Mouse (Mus musculus): ENCODE data around the gene Armc6. TPM values are rescaled to one million over a fixed set of nuclear protein-coding genes. Genes with fewer than 3 reads are reported as not detected.

Gene Armc6
- polyA plus RNA-seq, 1 experiment from 2014 or later = 30.5 TPM

GRCm38 (mm10) chr8:70268311-70268710 is 34.0 kb upstream of the Armc6 start:
- Histone ChIP-seq H3K9ac (no peak overlapping the region), H3K36me3 (peaks cover 23% of the 10 kb centered on the region), H3K9me3 (replicated peaks) (no peaks in the 10 kb centered on the region), H3K4me3 (replicated peaks) (no peak overlapping the region), H3K4me2 (replicated peaks) (no peak overlapping the region), H3K27me3 (no peaks in the 10 kb centered on the region), H3K27ac (replicated peaks) (peak overlapping the region; percentile 9; the same call in 1 of the 2 replicates), H3K4me1 (peaks cover 6% of the 10 kb centered on the region; the same call in 1 of the 2 replicates)
- 54% methylated on average over 5 of the region's 5 CpGs for WGBS
- ATAC-seq (ENCODE audit: insufficient number of reproducible peaks, low FRiP score, low TSS enrichment, low read depth) = 0 out of 2 replicates have a peak, but pooled peaks have one; percentile 15

GRCm38 (mm10) chr8:70267674-70268073 is 33.4 kb upstream of the Armc6 start:
- Histone ChIP-seq H3K9ac (no peak overlapping the region), H3K4me1 (peaks cover 6% of the 10 kb centered on the region; the same call in 1 of the 2 replicates), H3K27me3 (no peaks in the 10 kb centered on the region), H3K4me3 (replicated peaks) (no peak overlapping the region), H3K27ac (replicated peaks) (no peak overlapping the region), H3K9me3 (replicated peaks) (no peaks in the 10 kb centered on the region), H3K4me2 (replicated peaks) (no peak overlapping the region), H3K36me3 (peaks cover 29% of the 10 kb centered on the region)
- no peak for ATAC-seq (ENCODE audit: insufficient number of reproducible peaks, low FRiP score, low TSS enrichment, low read depth)
- 87% methylated on average over 3 of the region's 3 CpGs for WGBS

GRCm38 (mm10) chr8:70259043-70259442 is 24.8 kb upstream of the Armc6 start:
- Histone ChIP-seq H3K4me2 (replicated peaks) (no peak overlapping the region), H3K27me3 (no peaks in the 10 kb centered on the region), H3K27ac (replicated peaks) (no peak overlapping the region), H3K4me1 (no peaks in the 10 kb centered on the region), H3K36me3 (peaks cover 99% of the 10 kb centered on the region), H3K9me3 (replicated peaks) (no peaks in the 10 kb centered on the region), H3K9ac (no peak overlapping the region), H3K4me3 (replicated peaks) (no peak overlapping the region)
- no peak for ATAC-seq (ENCODE audit: insufficient number of reproducible peaks, low FRiP score, low TSS enrichment, low read depth)
- 91% methylated on average over 2 of the region's 2 CpGs for WGBS

- no peak for ATAC-seq (ENCODE audit: insufficient number of reproducible peaks, low FRiP score, low TSS enrichment, low read depth)
Observed at GRCm38 (mm10) chr8:70258600-70258999, 24.3 kb upstream of the Armc6 start.

GRCm38 (mm10) chr8:70257456-70257855 is 23.2 kb upstream of the Armc6 start:
- no peak overlapping the region for H3K4me3 ChIP-seq (replicated peaks)
- ATAC-seq (ENCODE audit: insufficient number of reproducible peaks, low FRiP score, low TSS enrichment, low read depth) = no peak
- H3K4me2 ChIP-seq (replicated peaks) = no peak overlapping the region
- H3K27me3 ChIP-seq = no peaks in the 10 kb centered on the region
- H3K36me3 ChIP-seq = peaks cover 99% of the 10 kb centered on the region
- WGBS = 85% methylated on average over 3 of the region's 3 CpGs
- no peak overlapping the region for H3K27ac ChIP-seq (replicated peaks)
- H3K9ac ChIP-seq = no peak overlapping the region
- H3K4me1 ChIP-seq = no peaks in the 10 kb centered on the region
- no peaks in the 10 kb centered on the region for H3K9me3 ChIP-seq (replicated peaks)

More at GRCm38 (mm10) chr8:70258600-70258999, 24.3 kb upstream of the Armc6 start:
- Histone ChIP-seq H3K4me3 (replicated peaks) (no peak overlapping the region), H3K27ac (replicated peaks) (no peak overlapping the region), H3K9me3 (replicated peaks) (no peaks in the 10 kb centered on the region), H3K4me1 (no peaks in the 10 kb centered on the region), H3K4me2 (replicated peaks) (no peak overlapping the region), H3K27me3 (no peaks in the 10 kb centered on the region), H3K9ac (no peak overlapping the region), H3K36me3 (peaks cover 99% of the 10 kb centered on the region)
- 96% methylated on average over 5 of the region's 5 CpGs for WGBS

- Histone ChIP-seq H3K27me3 (no peaks in the 10 kb centered on the region), H3K36me3 (peaks cover 98% of the 10 kb centered on the region), H3K9me3 (replicated peaks) (no peaks in the 10 kb centered on the region), H3K4me2 (replicated peaks) (no peak overlapping the region), H3K4me3 (replicated peaks) (no peak overlapping the region), H3K27ac (replicated peaks) (no peak overlapping the region), H3K4me1 (no peaks in the 10 kb centered on the region), H3K9ac (no peak overlapping the region)
- ATAC-seq (ENCODE audit: insufficient number of reproducible peaks, low FRiP score, low TSS enrichment, low read depth) = no peak
- 78% methylated on average over 1 of the region's 1 CpGs for WGBS
Observed at GRCm38 (mm10) chr8:70254628-70255027, 20.4 kb upstream of the Armc6 start.

GRCm38 (mm10) chr8:70247841-70248240 is 13.6 kb upstream of the Armc6 start:
- Histone ChIP-seq H3K9me3 (replicated peaks) (no peaks in the 10 kb centered on the region), H3K36me3 (peaks cover 88% of the 10 kb centered on the region), H3K4me3 (replicated peaks) (no peak overlapping the region), H3K4me1 (no peaks in the 10 kb centered on the region), H3K27ac (replicated peaks) (no peak overlapping the region), H3K9ac (no peak overlapping the region), H3K4me2 (replicated peaks) (no peak overlapping the region), H3K27me3 (no peaks in the 10 kb centered on the region)
- ATAC-seq (ENCODE audit: insufficient number of reproducible peaks, low FRiP score, low TSS enrichment, low read depth) = no peak
- WGBS = 85% methylated on average over 3 of the region's 3 CpGs

- ATAC-seq (ENCODE audit: insufficient number of reproducible peaks, low FRiP score, low TSS enrichment, low read depth) = no peak
- no peaks in the 10 kb centered on the region for H3K27me3 ChIP-seq
- no peak overlapping the region for H3K9ac ChIP-seq
- H3K36me3 ChIP-seq = peaks cover 87% of the 10 kb centered on the region
- no peak overlapping the region for H3K4me2 ChIP-seq (replicated peaks)
- no peaks in the 10 kb centered on the region for H3K9me3 ChIP-seq (replicated peaks)
- 79% methylated on average over 6 of the region's 6 CpGs for WGBS
- H3K4me3 ChIP-seq (replicated peaks) = no peak overlapping the region
- H3K27ac ChIP-seq (replicated peaks) = no peak overlapping the region
- no peaks in the 10 kb centered on the region for H3K4me1 ChIP-seq
Observed at GRCm38 (mm10) chr8:70246622-70247021, 12.4 kb upstream of the Armc6 start.

GRCm38 (mm10) chr8:70240642-70241041 is 6.4 kb upstream of the Armc6 start:
- Histone ChIP-seq H3K9me3 (replicated peaks) (no peaks in the 10 kb centered on the region), H3K4me2 (replicated peaks) (no peak overlapping the region), H3K4me3 (replicated peaks) (no peak overlapping the region), H3K4me1 (peaks cover 5% of the 10 kb centered on the region), H3K27me3 (no peaks in the 10 kb centered on the region), H3K36me3 (peaks cover 79% of the 10 kb centered on the region), H3K27ac (replicated peaks) (no peak overlapping the region), H3K9ac (no peak overlapping the region)
- no peak; the same call in 1 of the 2 replicates for ATAC-seq (ENCODE audit: insufficient number of reproducible peaks, low FRiP score, low TSS enrichment, low read depth)
- WGBS = 74% methylated on average over 5 of the region's 5 CpGs

GRCm38 (mm10) chr8:70237842-70238241 is 3.6 kb upstream of the Armc6 start:
- Histone ChIP-seq H3K27ac (replicated peaks) (no peak overlapping the region), H3K9ac (no peak overlapping the region), H3K4me2 (replicated peaks) (no peak overlapping the region), H3K36me3 (peaks cover 59% of the 10 kb centered on the region), H3K27me3 (no peaks in the 10 kb centered on the region), H3K4me3 (replicated peaks) (no peak overlapping the region), H3K9me3 (replicated peaks) (no peaks in the 10 kb centered on the region), H3K4me1 (peaks cover 16% of the 10 kb centered on the region)
- 88% methylated on average over 2 of the region's 2 CpGs for WGBS
- ATAC-seq (ENCODE audit: insufficient number of reproducible peaks, low FRiP score, low TSS enrichment, low read depth) = no peak

GRCm38 (mm10) chr8:70234781-70235128 is 489 bp upstream of the Armc6 start:
- peaks cover 16% of the 10 kb centered on the region for H3K4me1 ChIP-seq
- no peaks in the 10 kb centered on the region for H3K9me3 ChIP-seq (replicated peaks)
- peak overlapping the region; percentile 93 for H3K4me2 ChIP-seq (replicated peaks)
- H3K27ac ChIP-seq (replicated peaks) = peak overlapping the region; percentile 97
- no peak for ATAC-seq (ENCODE audit: insufficient number of reproducible peaks, low FRiP score, low TSS enrichment, low read depth)
- H3K4me3 ChIP-seq (replicated peaks) = peak overlapping the region; percentile 89
- peaks cover 43% of the 10 kb centered on the region for H3K36me3 ChIP-seq
- peak overlapping the region; percentile 78 for H3K9ac ChIP-seq
- WGBS = 0% methylated on average over 15 of the region's 15 CpGs
- no peaks in the 10 kb centered on the region for H3K27me3 ChIP-seq

GRCm38 (mm10) chr8:70233606-70234005 is 660 bp downstream of the Armc6 start:
- Histone ChIP-seq H3K9ac (peak overlapping the region; percentile 71), H3K27ac (replicated peaks) (peak overlapping the region; percentile 97; the same call in 1 of the 2 replicates), H3K4me2 (replicated peaks) (peak overlapping the region; percentile 93), H3K4me3 (replicated peaks) (peak overlapping the region; percentile 89), H3K27me3 (no peaks in the 10 kb centered on the region), H3K9me3 (replicated peaks) (no peaks in the 10 kb centered on the region), H3K4me1 (peaks cover 16% of the 10 kb centered on the region), H3K36me3 (peaks cover 41% of the 10 kb centered on the region)
- 6% methylated on average over 13 of the region's 13 CpGs for WGBS
- ATAC-seq (ENCODE audit: insufficient number of reproducible peaks, low FRiP score, low TSS enrichment, low read depth) = no peak

Data from embryonic facial prominence, embryonic 15.5 days (tissue).